Mouse (Mus musculus): ENCODE measurements around the gene Pde4b. TPM values are rescaled to one million over a fixed set of nuclear protein-coding genes. Genes with fewer than 3 reads are reported as not detected.

Gene Pde4b
- polyA plus RNA-seq, 1 experiment = 87.4 TPM

DNA sequence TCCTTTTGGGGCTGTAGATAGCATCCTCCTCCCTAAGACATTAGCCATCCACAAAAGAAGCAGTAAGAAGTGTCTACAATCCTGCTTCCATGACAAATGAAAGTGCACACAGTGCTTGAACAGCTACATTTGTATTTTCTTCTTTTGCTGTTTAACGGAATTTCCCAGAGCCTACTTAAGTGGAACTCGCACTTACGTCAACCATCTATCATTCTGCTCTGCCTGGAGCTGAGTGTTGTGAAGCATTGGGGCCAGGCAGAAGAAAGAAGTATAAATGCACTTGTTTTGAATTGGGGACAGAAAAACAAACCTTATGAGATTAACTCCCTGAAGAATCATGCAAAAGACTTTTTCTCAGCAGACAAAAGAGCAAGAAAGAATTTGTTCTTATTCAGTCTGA, 338.1 kb downstream of the Pde4b start:
- Histone ChIP-seq H3K4me3 (ENCODE audit: insufficient read depth, low read length) (no peak overlapping the region), H3K4me1 (ENCODE audit: control insufficient read depth, insufficient read depth, low read length) (peaks cover 5% of the 10 kb centered on the region; the same call in 1 of the 2 replicates), H3K27ac (ENCODE audit: insufficient read depth, low read length) (no peak overlapping the region)
- TF ChIP-seq CTCF (IDR thresholded peaks at IDR 0.05; ENCODE audit: extremely low read depth, insufficient read depth, low read length) = no peak
- no peak for TF ChIP-seq POLR2A (IDR thresholded peaks at IDR 0.05; ENCODE audit: extremely low read depth, insufficient read depth, low read length)

DNA sequence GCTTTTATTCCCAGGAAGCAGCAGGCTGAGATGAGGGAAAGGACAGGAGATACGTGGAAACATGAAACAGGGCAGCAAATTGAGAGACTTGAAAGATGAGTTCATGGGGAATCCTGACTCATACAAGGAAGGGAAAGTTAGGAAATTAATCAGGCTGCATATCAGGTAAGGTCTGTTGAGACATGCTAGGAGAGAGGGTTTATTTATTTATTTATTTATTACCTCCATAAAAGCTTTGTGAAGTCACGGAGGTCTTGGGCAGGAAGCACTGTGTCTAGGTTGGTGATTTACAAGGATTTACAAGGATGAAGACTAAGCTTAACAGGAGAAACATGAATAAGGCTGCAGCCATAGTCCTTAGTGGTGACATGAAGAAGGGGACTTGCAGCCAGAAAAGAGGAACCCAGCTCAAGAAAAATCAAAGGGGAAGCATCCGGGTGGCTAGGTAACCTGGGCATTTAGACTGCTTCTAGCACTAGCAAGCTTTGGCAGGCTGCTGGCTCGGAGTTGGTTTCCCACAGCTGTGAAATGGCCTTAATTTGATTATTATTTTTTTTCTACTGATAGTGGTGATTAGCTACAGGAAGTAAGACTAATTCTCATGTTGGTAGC, 342.5 kb downstream of the Pde4b start:
- TF ChIP-seq POLR2A (IDR thresholded peaks at IDR 0.05; ENCODE audit: extremely low read depth, insufficient read depth, low read length) (no peak), CTCF (IDR thresholded peaks at IDR 0.05; ENCODE audit: extremely low read depth, insufficient read depth, low read length) (no peak)
- H3K4me3 ChIP-seq (ENCODE audit: insufficient read depth, low read length) = no peak overlapping the region
- H3K4me1 ChIP-seq (ENCODE audit: control insufficient read depth, insufficient read depth, low read length) = peaks cover 6% of the 10 kb centered on the region; the same call in 1 of the 2 replicates
- H3K27ac ChIP-seq (ENCODE audit: insufficient read depth, low read length) = peak overlapping the region; percentile 31; the same call in 1 of the 2 replicates

DNA sequence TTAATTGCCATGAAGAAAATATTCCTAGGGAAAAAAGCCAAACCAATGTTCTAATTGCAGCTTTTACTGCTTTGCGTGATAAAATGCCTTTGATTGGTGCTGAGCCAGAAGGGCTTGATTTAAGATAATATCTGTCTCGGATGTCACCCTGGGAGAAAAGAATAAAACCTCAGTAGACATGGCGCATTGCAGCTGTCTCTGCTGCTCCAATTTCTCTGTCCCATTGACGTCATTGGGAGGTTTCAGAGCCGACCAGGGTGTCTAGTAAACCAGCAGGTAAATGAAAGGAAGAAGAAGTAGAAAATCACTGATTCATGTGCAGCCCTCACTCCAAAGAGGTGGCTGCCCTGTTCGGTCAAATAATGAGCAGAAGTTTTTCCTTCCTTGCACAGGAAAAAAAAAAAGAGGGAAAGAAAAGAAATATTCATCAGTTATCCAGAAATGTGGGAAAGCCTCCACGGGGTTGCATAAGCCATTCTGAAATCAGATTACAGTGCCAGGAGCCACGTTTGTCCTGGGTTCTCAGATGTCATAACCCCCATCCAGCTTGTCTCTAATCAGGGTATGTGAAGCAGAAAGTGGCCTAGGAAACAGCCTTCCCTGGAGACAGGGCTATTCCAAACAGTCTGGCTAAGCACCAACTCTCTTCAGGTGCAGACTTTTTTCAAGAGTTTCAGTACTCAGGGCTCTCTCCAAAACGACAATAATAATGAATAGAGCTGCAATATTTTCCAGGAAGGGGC, 344.9 kb downstream of the Pde4b start:
- Histone ChIP-seq H3K27ac (ENCODE audit: insufficient read depth, low read length) (no peak overlapping the region; the same call in 1 of the 2 replicates), H3K4me3 (ENCODE audit: insufficient read depth, low read length) (no peak overlapping the region), H3K4me1 (ENCODE audit: control insufficient read depth, insufficient read depth, low read length) (peaks cover 4% of the 10 kb centered on the region; the same call in 1 of the 2 replicates)
- TF ChIP-seq POLR2A (IDR thresholded peaks at IDR 0.05; ENCODE audit: extremely low read depth, insufficient read depth, low read length) = no peak
- no peak for TF ChIP-seq CTCF (IDR thresholded peaks at IDR 0.05; ENCODE audit: extremely low read depth, insufficient read depth, low read length)

DNA sequence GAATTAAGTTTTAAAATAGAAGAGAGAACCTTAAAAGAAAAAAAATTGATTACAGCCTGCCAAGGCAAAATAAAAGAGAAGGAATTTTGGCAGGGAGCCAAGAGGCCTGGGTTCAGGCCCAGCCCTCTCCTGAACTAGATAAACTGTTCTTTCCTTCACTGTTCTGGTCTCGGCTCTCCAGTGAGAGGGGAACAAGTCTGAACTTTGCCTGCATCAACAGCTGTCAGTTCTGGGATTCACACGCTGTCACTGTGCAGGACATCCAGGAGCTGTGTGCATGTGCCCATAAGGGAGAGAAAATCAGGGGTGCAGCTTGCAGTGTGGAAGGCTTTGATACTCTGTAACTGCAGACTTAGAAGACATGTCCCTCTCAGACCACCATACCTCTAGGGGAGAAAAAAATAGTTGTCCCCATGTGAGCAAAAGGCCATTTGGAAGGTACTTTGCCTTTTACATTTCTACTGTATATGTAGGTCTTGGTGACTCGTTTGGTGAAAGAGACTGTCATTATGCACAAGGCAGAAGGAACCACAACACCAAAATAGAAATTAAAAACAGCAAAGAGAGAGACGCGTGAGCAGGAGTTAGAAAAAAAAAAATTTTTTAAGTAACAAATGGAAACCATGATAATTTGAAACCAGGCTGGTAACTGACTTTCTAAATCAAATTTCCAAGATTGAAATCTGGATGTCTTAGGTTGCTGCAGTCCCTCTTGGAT, 352.2 kb downstream of the Pde4b start:
- H3K4me1 ChIP-seq (ENCODE audit: control insufficient read depth, insufficient read depth, low read length) = peaks cover 6% of the 10 kb centered on the region
- TF ChIP-seq POLR2A (IDR thresholded peaks at IDR 0.05; ENCODE audit: extremely low read depth, insufficient read depth, low read length) = no peak
- TF ChIP-seq CTCF (IDR thresholded peaks at IDR 0.05; ENCODE audit: extremely low read depth, insufficient read depth, low read length) = no peak
- H3K4me3 ChIP-seq (ENCODE audit: insufficient read depth, low read length) = no peak overlapping the region
- H3K27ac ChIP-seq (ENCODE audit: insufficient read depth, low read length) = peak overlapping the region; percentile 26; the same call in 1 of the 2 replicates

DNA sequence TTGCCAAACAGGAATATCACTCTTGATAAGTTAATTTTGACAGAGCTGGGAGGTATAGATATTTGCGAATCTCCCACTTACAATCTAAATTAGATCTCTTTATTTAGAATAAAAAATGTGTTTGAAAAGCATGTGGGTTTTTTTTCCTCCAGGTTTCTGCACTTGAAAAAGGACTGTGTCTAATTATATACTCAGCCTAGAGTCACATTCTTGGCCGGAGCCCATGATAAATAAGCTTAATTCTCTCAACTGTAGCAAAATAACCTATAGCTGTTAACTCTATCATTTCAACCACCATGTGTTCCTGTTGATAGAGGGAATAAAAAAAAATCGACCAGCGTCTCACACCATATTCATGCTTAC, 352.8 kb downstream of the Pde4b start:
- no peak for TF ChIP-seq CTCF (IDR thresholded peaks at IDR 0.05; ENCODE audit: extremely low read depth, insufficient read depth, low read length)
- TF ChIP-seq POLR2A (IDR thresholded peaks at IDR 0.05; ENCODE audit: extremely low read depth, insufficient read depth, low read length) = no peak
- Histone ChIP-seq H3K27ac (ENCODE audit: insufficient read depth, low read length) (no peak overlapping the region), H3K4me1 (ENCODE audit: control insufficient read depth, insufficient read depth, low read length) (peaks cover 6% of the 10 kb centered on the region), H3K4me3 (ENCODE audit: insufficient read depth, low read length) (no peak overlapping the region)

DNA sequence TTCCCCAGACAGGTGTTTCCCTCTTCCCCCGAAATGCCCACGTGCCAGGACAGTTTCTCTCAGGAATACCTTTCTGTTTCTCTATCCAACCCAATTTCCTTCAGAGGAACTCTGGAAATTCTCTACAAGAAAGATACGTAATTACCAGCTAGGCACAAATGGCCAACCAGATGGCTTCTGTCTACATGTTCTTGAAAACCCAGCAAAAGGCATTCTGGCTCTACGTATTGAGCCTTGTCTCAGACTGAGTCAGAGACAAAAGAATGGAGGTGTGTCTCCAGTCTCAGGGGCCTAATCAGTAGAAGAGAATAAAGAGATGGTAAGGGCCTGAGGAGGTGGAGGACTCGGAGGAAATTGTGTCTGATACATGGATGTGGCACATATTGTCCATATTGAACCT, 356.2 kb downstream of the Pde4b start:
- no peak for TF ChIP-seq POLR2A (IDR thresholded peaks at IDR 0.05; ENCODE audit: extremely low read depth, insufficient read depth, low read length)
- no peak for TF ChIP-seq CTCF (IDR thresholded peaks at IDR 0.05; ENCODE audit: extremely low read depth, insufficient read depth, low read length)
- H3K4me3 ChIP-seq (ENCODE audit: insufficient read depth, low read length) = no peak overlapping the region
- no peak overlapping the region for H3K27ac ChIP-seq (ENCODE audit: insufficient read depth, low read length)
- H3K4me1 ChIP-seq (ENCODE audit: control insufficient read depth, insufficient read depth, low read length) = peaks cover 6% of the 10 kb centered on the region

DNA sequence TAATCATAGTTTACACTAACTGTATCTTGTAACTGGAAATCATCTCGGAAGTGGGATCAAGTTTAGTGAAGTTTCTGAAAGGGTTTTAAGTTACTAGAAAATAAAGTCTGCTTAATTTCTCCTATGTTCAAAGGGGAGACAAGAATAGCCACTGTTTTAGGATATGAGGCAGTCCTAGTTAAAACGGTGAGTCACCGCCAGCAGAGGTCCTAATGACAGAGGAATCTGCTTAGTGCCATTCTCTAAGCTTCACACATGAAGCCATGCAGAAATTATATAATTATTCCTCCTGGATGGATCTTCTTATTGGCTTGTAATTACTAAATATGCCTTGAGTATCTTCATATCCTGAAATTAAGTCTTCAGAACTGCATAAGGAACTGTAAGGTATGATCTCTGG, 357.2 kb downstream of the Pde4b start:
- Histone ChIP-seq H3K27ac (ENCODE audit: insufficient read depth, low read length) (no peak overlapping the region), H3K4me3 (ENCODE audit: insufficient read depth, low read length) (no peak overlapping the region), H3K4me1 (ENCODE audit: control insufficient read depth, insufficient read depth, low read length) (peaks cover 4% of the 10 kb centered on the region)
- TF ChIP-seq CTCF (IDR thresholded peaks at IDR 0.05; ENCODE audit: extremely low read depth, insufficient read depth, low read length) = no peak
- TF ChIP-seq POLR2A (IDR thresholded peaks at IDR 0.05; ENCODE audit: extremely low read depth, insufficient read depth, low read length) = no peak

DNA sequence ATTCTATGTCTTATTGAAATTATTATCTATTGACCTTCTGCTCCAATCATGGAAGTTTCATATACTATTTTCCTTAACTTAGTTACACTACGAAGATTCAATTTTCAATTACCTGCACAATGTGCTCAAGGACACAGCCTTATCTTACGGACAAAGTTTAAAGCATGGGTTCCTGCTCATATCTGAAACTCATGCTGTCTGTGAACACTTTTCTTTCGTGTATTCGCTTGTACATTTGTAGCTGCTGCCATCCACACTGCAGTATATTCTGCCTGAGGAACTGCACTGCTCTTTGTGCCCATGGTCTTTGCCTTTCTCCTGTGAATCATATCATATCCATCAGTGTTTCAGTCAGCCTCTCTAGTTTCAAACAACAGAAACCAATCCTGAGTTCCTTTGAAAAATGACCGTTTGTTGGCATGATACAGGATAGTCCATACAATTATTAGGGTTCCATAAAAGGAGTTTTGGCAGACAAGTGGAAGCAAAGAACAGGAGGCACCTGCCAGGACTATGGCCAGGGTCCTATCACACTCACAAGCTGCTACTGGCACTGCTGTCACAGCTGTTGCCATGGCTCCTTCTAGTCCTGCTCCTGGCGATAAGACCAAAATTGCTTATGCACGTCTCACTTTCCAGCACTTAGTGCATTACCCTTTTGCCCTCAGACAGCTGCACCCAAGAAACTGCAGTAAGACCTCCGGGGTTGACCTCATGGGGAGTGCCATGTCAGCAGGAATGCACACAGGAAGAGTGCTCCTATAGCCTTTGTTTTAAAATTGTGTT, 359.0 kb downstream of the Pde4b start:
- TF ChIP-seq CTCF (IDR thresholded peaks at IDR 0.05; ENCODE audit: extremely low read depth, insufficient read depth, low read length) = no peak
- TF ChIP-seq POLR2A (IDR thresholded peaks at IDR 0.05; ENCODE audit: extremely low read depth, insufficient read depth, low read length) = no peak
- Histone ChIP-seq H3K27ac (ENCODE audit: insufficient read depth, low read length) (no peak overlapping the region), H3K4me3 (ENCODE audit: insufficient read depth, low read length) (no peak overlapping the region), H3K4me1 (ENCODE audit: control insufficient read depth, insufficient read depth, low read length) (peaks cover 2% of the 10 kb centered on the region)

DNA sequence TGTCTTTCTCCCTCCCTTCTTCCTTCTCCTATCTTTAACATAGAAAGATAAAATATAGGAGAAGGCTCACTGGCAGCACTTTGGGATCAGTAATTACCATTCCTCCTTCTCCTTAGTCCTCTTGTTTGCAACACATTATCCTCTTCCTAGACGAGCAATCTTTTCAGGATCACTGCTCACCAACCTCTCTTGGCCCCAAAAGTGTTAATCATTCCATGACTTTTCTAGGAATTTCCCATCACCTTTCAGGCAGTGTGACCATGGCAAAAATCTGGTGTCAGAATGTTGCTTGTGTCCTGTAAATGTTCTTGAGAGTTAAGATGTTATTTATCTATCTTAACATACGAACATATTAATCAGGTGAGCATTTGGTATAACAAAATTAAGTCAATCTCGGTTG, 369.1 kb downstream of the Pde4b start:
- no peak for TF ChIP-seq CTCF (IDR thresholded peaks at IDR 0.05; ENCODE audit: extremely low read depth, insufficient read depth, low read length)
- TF ChIP-seq POLR2A (IDR thresholded peaks at IDR 0.05; ENCODE audit: extremely low read depth, insufficient read depth, low read length) = no peak
- no peak overlapping the region for H3K27ac ChIP-seq (ENCODE audit: insufficient read depth, low read length)
- no peak overlapping the region for H3K4me3 ChIP-seq (ENCODE audit: insufficient read depth, low read length)

More for the DNA sequence above, 369.1 kb downstream of the Pde4b start:
- H3K4me1 ChIP-seq (ENCODE audit: control insufficient read depth, insufficient read depth, low read length) = no peaks in the 10 kb centered on the region
